In the genomic region with DNA sequence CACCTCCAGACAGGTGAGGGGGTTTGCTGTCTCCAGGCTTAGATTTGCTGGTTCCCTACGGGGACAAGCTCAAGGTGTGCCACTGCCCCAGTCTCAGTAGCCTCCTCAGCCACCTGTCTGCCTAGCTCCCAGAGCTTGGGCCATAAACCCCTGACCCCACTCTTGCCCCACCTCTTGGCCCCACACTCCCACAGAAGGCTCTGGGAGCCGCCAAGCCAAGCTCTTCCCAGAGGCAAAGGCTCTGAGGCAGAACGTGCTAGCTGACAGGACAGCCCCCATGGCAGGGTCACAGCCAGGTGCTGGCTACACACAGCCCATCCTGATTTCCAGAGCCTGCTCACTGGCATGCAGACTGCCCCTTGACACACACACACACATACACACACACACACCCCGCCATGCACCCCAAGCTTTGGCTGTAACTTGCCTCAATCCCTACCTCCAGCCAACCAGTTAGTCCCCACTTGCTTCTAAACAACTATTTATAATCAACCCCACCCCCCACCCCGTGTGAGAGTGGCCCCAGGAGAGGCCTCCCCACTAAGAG, we compare ENCODE assay signal across 9 mouse cellular contexts. TPM values are rescaled to one million over a fixed set of nuclear protein-coding genes. Genes with fewer than 3 reads are reported as not detected.
DNase-seq lines count a peak whose midpoint lies in the region; ATAC-seq and TF ChIP-seq lines count a peak whose summit lies in the region.
"Had no signal": no experiment of that assay in that cellular context is flagged by ENCODE, and none has a peak within 500 bp of the region (broad histone marks: within the 10 kb centered on the region; RNA-seq: fewer than 3 reads in every experiment).

No protein-coding gene starts in this region.

- DNase-seq in liver, postnatal 0 days: no peak
- no peak for DNase-seq in liver, embryonic 11.5 days (ENCODE audit: low spot score)
- no peak for DNase-seq in limb, embryonic 14.5 days (ENCODE audit: low spot score)
- DNase-seq in stomach, postnatal 0 days (ENCODE audit: low spot score): no peak
- no peak for DNase-seq in cerebellum, adult 11 months
- DNase-seq in spleen, postnatal 4 days (ENCODE audit: low spot score in 2 of 2): no peak
- DNase-seq: spleen, adult 18-20 months had no signal

- TF ChIP-seq EP300 in liver, postnatal 0 days (IDR thresholded peaks at IDR 0.05; ENCODE audit: low read depth): no peak
- no peak for TF ChIP-seq EP300 in stomach, postnatal 0 days (optimal IDR thresholded peaks at IDR 0.05)

- H3K36me3 ChIP-seq in liver, postnatal 0 days (replicated peaks; ENCODE audit: insufficient read depth, low read length): peaks cover 7% of the 10 kb centered on the region
- H3K36me3 ChIP-seq in liver, embryonic 11.5 days (ENCODE audit: control insufficient read depth, insufficient read depth, low read length): peaks cover 3% of the 10 kb centered on the region
- no peaks in the 10 kb centered on the region for H3K36me3 ChIP-seq in forebrain, embryonic 16.5 days (ENCODE audit: control insufficient read depth, insufficient read depth)
- H3K36me3 ChIP-seq in limb, embryonic 14.5 days (ENCODE audit: control insufficient read depth, insufficient read depth, low read length): peaks cover 27% of the 10 kb centered on the region
- H3K36me3 ChIP-seq in stomach, postnatal 0 days (ENCODE audit: control insufficient read depth, insufficient read depth, low read length): peaks cover 6% of the 10 kb centered on the region

- H3K4me3 ChIP-seq in liver, postnatal 0 days (ENCODE audit: low read depth, low read length): no peak overlapping the region
- no peak overlapping the region for H3K4me3 ChIP-seq in liver, embryonic 11.5 days (ENCODE audit: low read depth, low read length)
- no peak overlapping the region for H3K4me3 ChIP-seq in forebrain, embryonic 16.5 days (replicated peaks; ENCODE audit: low read length)
- no peak overlapping the region for H3K4me3 ChIP-seq in limb, embryonic 14.5 days (replicated peaks; ENCODE audit: low read length)
- no peak overlapping the region for H3K4me3 ChIP-seq in stomach, postnatal 0 days (ENCODE audit: low read depth, low read length)
- H3K4me3 ChIP-seq: megakaryocyte, embryonic 14.5 days had no signal

- H3K9me3 ChIP-seq in liver, postnatal 0 days (ENCODE audit: low read length): no peaks in the 10 kb centered on the region
- no peaks in the 10 kb centered on the region for H3K9me3 ChIP-seq in liver, embryonic 11.5 days (ENCODE audit: control insufficient read depth, low read length)
- H3K9me3 ChIP-seq in forebrain, embryonic 16.5 days (ENCODE audit: control insufficient read depth, low read length): no peaks in the 10 kb centered on the region
- no peaks in the 10 kb centered on the region for H3K9me3 ChIP-seq in limb, embryonic 14.5 days (ENCODE audit: control insufficient read depth, low read length)
- H3K9me3 ChIP-seq in stomach, postnatal 0 days (ENCODE audit: control insufficient read depth, low read length): no peaks in the 10 kb centered on the region
- H3K9me3 ChIP-seq: megakaryocyte, embryonic 14.5 days had no signal

- H3K27ac ChIP-seq in liver, postnatal 0 days (ENCODE audit: low read depth): peak overlapping the region; percentile 18
- no peak overlapping the region for H3K27ac ChIP-seq in liver, embryonic 11.5 days (ENCODE audit: low read depth, low read length)
- H3K27ac ChIP-seq in forebrain, embryonic 16.5 days (ENCODE audit: low read length): peak overlapping the region; percentile 95
- 0 out of 2 replicates have a peak overlapping the region, but pooled peaks have one; percentile 53 for H3K27ac ChIP-seq in limb, embryonic 14.5 days (replicated peaks; ENCODE audit: low read depth, low read length)
- H3K27ac ChIP-seq in stomach, postnatal 0 days (replicated peaks): 0 out of 2 replicates have a peak overlapping the region, but pooled peaks have one; percentile 13

- 50% methylated on average over 5 of the region's 5 CpGs for WGBS in liver, postnatal 0 days (ENCODE audit: insufficient replicate concordance)
- 45% methylated on average over 5 of the region's 5 CpGs for WGBS in liver, embryonic 11.5 days
- 14% methylated on average over 5 of the region's 5 CpGs for WGBS in forebrain, embryonic 16.5 days
- WGBS in limb, embryonic 14.5 days: 19% methylated on average over 5 of the region's 5 CpGs
- WGBS in stomach, postnatal 0 days: 43% methylated on average over 5 of the region's 5 CpGs

- TF ChIP-seq CTCF in liver, postnatal 0 days (IDR thresholded peaks at IDR 0.05; ENCODE audit: low read depth): no peak
- TF ChIP-seq CTCF in stomach, postnatal 0 days (IDR thresholded peaks at IDR 0.05; ENCODE audit: low read depth): no peak

- no peak for ATAC-seq in liver, postnatal 0 days
- no peak for ATAC-seq in liver, embryonic 11.5 days (replicated peaks; ENCODE audit: low FRiP score)
- ATAC-seq in forebrain, embryonic 16.5 days: no peak
- ATAC-seq in limb, embryonic 14.5 days (ENCODE audit: low FRiP score, low read depth): no peak
- ATAC-seq in stomach, postnatal 0 days (ENCODE audit: low FRiP score, low TSS enrichment): no peak

- H3K27me3 ChIP-seq in liver, postnatal 0 days (ENCODE audit: insufficient read depth, low read length): no peaks in the 10 kb centered on the region
- H3K27me3 ChIP-seq in liver, embryonic 11.5 days (replicated peaks; ENCODE audit: control insufficient read depth, insufficient read depth, low read length): no peaks in the 10 kb centered on the region
- H3K27me3 ChIP-seq in forebrain, embryonic 16.5 days (replicated peaks; ENCODE audit: control insufficient read depth, insufficient read depth, low read length): no peaks in the 10 kb centered on the region
- no peaks in the 10 kb centered on the region for H3K27me3 ChIP-seq in limb, embryonic 14.5 days (ENCODE audit: control insufficient read depth, insufficient read depth, low read length)
- H3K27me3 ChIP-seq in stomach, postnatal 0 days (ENCODE audit: control insufficient read depth, insufficient read depth, low read length): no peaks in the 10 kb centered on the region

- peaks cover 85% of the 10 kb centered on the region for H3K4me1 ChIP-seq in liver, postnatal 0 days (ENCODE audit: insufficient read depth)
- H3K4me1 ChIP-seq in liver, embryonic 11.5 days (replicated peaks; ENCODE audit: control insufficient read depth, insufficient read depth, low read length): peaks cover 56% of the 10 kb centered on the region
- H3K4me1 ChIP-seq in forebrain, embryonic 16.5 days (replicated peaks; ENCODE audit: control insufficient read depth, insufficient read depth, low read length): peaks cover 87% of the 10 kb centered on the region
- peaks cover 50% of the 10 kb centered on the region for H3K4me1 ChIP-seq in limb, embryonic 14.5 days (ENCODE audit: control insufficient read depth, insufficient read depth, low read length)
- H3K4me1 ChIP-seq in stomach, postnatal 0 days (replicated peaks; ENCODE audit: control insufficient read depth, insufficient read depth): peaks cover 29% of the 10 kb centered on the region

- H3K9ac ChIP-seq in liver, postnatal 0 days (replicated peaks): no peak overlapping the region
- no peak overlapping the region for H3K9ac ChIP-seq in liver, embryonic 11.5 days (ENCODE audit: low read depth, low read length)
- peak overlapping the region; percentile 43; the same call in 1 of the 2 replicates for H3K9ac ChIP-seq in forebrain, embryonic 16.5 days (replicated peaks; ENCODE audit: low read depth, low read length)
- H3K9ac ChIP-seq in limb, embryonic 14.5 days (ENCODE audit: low read depth, low read length, severe bottlenecking): no peak overlapping the region
- no peak overlapping the region for H3K9ac ChIP-seq in stomach, postnatal 0 days (ENCODE audit: low read length)

- TF ChIP-seq POLR2A in limb, embryonic 14.5 days (IDR thresholded peaks at IDR 0.05; ENCODE audit: borderline replicate concordance, extremely low read depth, insufficient read depth, insufficient read length): no peak

- no peak overlapping the region for H3K4me2 ChIP-seq in liver, postnatal 0 days (ENCODE audit: low read depth, low read length)
- no peak overlapping the region for H3K4me2 ChIP-seq in liver, embryonic 11.5 days
- H3K4me2 ChIP-seq in forebrain, embryonic 16.5 days (ENCODE audit: low read length): peak overlapping the region; percentile 27
- no peak overlapping the region; the same call in 1 of the 2 replicates for H3K4me2 ChIP-seq in limb, embryonic 14.5 days (replicated peaks; ENCODE audit: low read depth, low read length, severe bottlenecking)
- H3K4me2 ChIP-seq in stomach, postnatal 0 days (replicated peaks; ENCODE audit: low read depth): no peak overlapping the region

RNA-seq across cellular contexts. Expression of gene Notch1, which starts 30.1 kb away (rescaled TPM):
- polyA plus RNA-seq in liver, postnatal 0 days (2015; fragmentation: Nextera tagmentation; extraction: Ambion mirVana): 2.0 and 2.1 TPM in 2 replicates
- 7.1 and 10.5 TPM in 2 replicates for polyA plus RNA-seq in liver, embryonic 11.5 days (2014; fragmentation: Nextera tagmentation; extraction: Ambion mirVana)
- polyA plus RNA-seq in forebrain, embryonic 16.5 days (2015; fragmentation: Nextera tagmentation; extraction: Ambion mirVana): 20.2 and 23.6 TPM in 2 replicates
- 28.1 and 40.2 TPM in 2 replicates for polyA plus RNA-seq in limb, embryonic 14.5 days (2012; rRNA removed)
- polyA plus RNA-seq in limb, embryonic 14.5 days (2014; fragmentation: Nextera tagmentation; extraction: Ambion mirVana): 44.5 and 47.0 TPM in 2 replicates
- 4.8 and 5.6 TPM in 2 replicates for polyA plus RNA-seq in stomach, postnatal 0 days (2015; fragmentation: Nextera tagmentation; extraction: Ambion mirVana)

RNA-seq across cellular contexts. Expression of gene Sec16a, which starts 41.3 kb away (rescaled TPM):
- 7.8 and 8.0 TPM in 2 replicates for polyA plus RNA-seq in liver, postnatal 0 days (2015; fragmentation: Nextera tagmentation; extraction: Ambion mirVana)
- 33.7 TPM in 2 replicates for polyA plus RNA-seq in liver, embryonic 11.5 days (2014; fragmentation: Nextera tagmentation; extraction: Ambion mirVana)
- polyA plus RNA-seq in forebrain, embryonic 16.5 days (2015; fragmentation: Nextera tagmentation; extraction: Ambion mirVana): 21.5 and 23.1 TPM in 2 replicates
- 62.5 and 73.3 TPM in 2 replicates for polyA plus RNA-seq in limb, embryonic 14.5 days (2012; rRNA removed)
- 47.1 and 47.6 TPM in 2 replicates for polyA plus RNA-seq in limb, embryonic 14.5 days (2014; fragmentation: Nextera tagmentation; extraction: Ambion mirVana)
- 10.6 and 11.7 TPM in 2 replicates for polyA plus RNA-seq in stomach, postnatal 0 days (2015; fragmentation: Nextera tagmentation; extraction: Ambion mirVana)
